Mouse (Mus musculus) megakaryocyte, adult 5-6 weeks (primary cell): ENCODE data around the gene Agpat3. TPM values are rescaled to one million over a fixed set of nuclear protein-coding genes. Genes with fewer than 3 reads are reported as not detected.
A peak's percentile ranks its signal among the peaks of the same experiment; 100 is the strongest.

Source experiments
- ATAC-seq: 2 replicates; pipeline ENCODE4 v1.8.0; 2016; ENCODE audit warnings: mild to moderate bottlenecking, inconsistent platforms; ENCODE audit not compliant: poor library complexity, severe bottlenecking
- total RNA-seq, 2 experiments: library from RNA; stranded (forward) in 1 of 2; stranded (reverse) in 1 of 2; fragments of 153-499, 151-499 nt in 1 of 2; fragments of 221-1000, 200-1000 nt in 1 of 2; gene quantifications; 2 replicates each; pipeline versions ENCODE4 v1.2.3 to v1.2.4; 2015 to 2017

The Agpat3 gene
- total RNA-seq, 2 experiments from 2014 or later = 2.4 to 2.8 TPM

DNA sequence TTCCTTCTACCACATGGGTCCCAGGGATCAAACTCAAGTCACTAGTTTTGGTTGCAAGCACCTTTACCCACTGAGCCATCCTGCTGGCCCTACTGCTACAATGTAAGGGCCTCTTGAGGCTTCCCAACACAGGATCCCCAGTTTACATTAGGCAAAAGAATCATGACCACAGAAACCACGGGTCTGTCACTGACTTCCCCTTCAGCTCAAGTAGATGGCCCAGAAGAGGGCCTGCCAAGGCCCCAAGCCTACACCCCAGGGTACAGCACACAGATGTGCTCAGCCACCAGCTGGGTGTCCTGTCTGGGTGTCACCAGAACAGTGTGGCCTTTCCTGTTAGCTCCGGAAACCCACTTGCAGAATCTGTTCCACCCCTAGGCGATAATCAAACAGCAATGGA lies 87.6 kb downstream of the Agpat3 start:
- ATAC-seq = peak; percentile 95

DNA sequence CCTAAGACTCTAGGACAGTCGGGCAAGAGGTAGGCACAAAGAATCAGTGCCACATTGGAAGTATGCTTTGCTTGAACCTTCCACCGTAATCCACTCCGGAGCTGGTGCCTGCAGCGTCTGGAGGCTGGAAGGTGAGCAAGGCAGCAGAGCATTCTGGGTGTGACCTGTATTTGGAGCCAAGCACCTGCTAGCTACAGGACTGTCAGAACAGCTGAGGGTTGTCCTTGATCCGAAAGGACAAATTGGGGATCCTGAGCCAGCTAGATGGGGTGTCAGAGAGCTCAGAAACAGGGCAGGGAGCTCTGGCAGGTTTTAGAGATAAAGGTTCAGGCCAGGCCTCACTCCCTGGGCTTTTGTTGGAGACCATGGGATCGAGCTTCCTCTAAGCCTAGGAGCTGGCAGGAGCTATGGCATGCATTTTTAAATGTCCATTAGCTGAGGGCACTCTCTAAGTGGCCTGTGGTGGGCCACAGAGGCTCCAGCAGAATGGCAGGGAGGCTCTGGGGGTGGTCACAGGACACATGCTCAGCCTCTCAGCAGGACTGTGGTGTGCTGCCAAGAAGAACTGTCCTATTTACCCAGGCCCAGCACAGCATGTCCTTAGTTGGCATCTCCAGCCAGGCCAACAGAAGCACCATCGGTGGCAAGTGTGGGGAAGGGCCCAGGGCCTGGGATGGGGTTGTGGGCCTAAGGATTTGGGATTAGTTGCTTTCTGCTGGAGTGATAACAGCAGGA lies 91.2 kb downstream of the Agpat3 start:
- ATAC-seq = no peak

DNA sequence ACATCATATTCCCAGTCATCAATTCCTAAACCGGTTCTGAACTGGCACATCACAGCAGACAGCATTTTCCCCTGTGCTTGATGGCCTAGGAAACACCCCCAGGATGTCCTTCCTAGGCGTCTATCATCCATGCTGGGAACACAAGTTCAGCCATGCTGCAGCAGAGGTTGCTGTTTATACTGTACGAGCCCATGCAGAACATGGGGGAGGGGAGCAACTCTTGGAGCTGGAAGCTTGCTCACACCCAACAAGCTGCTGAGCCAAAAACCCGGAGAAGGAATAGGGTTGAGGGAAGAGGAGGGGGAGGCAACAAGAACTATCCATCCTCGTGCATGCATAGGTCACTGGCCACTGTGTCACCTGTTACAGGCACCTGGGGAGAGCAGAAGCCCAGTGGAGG lies 92.0 kb downstream of the Agpat3 start:
- no peak for ATAC-seq

DNA sequence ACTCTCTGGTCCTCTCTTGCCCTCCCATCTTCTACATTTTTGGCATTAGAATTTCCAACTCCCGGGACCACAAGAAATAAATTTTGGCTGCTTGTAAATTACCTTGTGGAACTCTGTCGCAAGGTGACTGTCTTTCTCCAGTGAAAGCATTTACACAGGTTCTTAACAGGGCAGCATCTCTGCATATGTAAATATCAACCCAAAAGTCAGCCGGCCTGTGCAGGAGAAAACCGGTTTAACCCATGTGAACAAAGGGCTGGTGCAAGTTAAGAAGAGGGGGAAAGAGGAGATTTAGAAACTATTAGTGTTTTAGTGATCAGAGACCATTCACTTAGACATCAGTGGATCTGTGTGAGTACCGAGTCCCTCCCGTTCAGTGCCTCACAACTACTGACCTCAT lies 92.6 kb downstream of the Agpat3 start:
- no peak for ATAC-seq

DNA sequence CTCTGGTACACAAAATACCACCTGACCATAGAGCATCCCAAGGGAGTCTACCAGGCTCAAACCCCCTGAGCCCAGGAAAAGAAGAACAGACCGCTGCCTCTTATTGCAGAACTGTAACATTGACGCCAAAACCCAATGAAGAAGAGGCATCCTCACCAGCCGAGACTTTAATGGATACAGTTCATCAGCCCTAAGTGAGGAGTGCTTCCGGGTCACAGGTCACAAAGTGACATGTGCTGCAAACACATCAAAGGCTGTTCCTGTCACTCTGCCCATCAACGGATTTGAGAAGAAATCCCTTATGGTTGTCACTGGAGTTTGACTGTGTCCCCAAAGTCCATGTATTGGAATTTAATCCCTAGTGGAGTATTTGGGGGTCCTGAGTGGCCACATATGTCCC lies 93.1 kb downstream of the Agpat3 start:
- no peak for ATAC-seq

DNA sequence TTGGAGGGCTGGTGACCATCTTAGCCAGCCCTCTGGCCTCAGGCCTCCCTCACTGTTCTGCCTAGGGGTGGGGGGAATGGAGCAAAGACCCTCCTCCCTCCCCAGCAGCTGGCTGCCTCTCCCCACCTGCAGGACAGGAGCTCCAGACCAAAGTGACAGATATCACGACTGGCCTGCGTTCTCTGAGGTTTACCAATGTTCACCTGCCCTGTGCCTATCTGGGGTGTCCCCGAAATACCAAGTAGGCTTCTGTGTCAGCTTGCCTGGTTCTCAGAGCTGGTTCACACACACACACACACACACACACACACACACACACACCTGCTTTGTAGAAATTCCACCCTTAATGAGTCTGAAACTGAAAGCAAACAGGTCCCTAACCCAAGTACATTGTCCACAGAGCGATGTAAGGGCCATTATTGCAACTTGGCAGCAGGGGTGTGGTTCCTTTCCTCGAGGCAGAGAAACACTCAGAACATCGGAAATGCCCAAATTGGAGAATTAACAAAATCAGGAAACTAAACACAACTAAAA lies 94.1 kb downstream of the Agpat3 start:
- ATAC-seq = no peak

DNA sequence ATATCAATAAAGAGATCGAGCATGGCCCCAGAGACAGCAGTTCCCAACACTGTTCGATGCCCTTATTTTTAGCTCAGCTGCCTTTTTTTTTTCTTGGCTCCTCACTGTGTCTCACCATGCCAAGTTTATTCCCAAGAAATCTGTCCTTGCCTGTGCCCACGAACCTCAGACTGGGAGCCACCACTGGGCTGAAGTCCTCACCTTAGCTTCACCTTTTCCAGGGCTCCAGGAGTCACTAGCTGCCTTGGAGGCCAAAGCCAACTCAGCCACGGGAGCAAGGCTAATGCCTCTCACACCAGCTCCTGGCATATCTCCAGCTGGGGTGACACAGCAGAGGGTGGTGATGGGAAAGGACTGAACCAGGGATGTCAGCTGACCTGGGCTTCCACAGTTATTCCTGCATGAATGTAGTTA lies 96.6 kb downstream of the Agpat3 start:
- no peak for ATAC-seq

DNA sequence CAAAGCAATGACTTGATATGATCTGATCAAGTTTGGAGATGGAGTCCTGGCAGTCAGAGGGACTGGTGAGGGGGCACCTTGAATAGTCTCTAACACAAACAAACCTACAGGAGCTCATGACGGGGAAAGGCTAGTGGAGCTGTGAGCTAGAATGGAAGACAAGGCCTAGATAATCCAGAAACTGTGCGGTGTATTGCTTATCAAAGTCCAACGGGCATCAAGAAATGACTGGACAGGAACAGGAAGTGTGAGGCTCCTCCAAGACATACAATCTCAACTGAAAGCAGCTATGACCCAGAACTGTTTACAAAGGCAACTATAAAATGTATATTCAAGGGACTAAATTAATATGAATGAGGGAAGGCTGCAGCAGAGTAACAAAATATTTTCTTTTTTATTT lies 105.1 kb downstream of the Agpat3 start:
- ATAC-seq = no peak

DNA sequence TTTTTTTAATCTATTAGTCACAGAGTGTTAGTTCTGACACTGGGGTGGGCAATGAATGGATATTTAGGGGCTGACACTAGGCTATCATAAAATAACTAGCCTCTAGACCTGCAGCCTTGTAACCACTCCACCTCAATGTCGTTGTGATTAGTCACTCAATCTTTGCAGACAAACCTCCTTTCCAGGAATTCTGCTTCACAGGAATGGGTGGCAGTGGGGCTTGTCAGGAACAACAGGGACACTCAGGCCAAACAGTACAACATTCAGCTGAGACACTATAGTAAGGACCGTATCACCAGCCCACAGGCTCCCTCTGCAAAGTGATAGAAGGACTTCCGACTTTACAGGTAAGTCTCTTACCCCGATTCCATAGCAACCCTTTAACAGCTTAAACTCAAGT lies 105.6 kb downstream of the Agpat3 start:
- no peak for ATAC-seq

DNA sequence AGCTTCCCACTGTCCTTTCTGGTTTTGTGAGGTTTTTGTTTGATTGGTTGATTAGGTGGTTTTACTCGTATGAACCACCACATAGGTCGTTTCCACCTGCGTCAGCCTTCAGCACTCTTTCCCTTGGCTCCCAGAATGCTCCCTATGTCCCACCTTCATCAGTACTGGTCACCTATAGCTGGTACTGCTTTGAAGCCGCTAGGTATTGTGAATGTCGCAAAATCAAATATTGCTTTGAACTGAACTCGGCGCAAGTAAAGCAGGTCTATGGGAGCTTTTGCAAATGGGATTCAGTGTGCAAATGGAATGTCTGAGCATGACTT lies 107.1 kb downstream of the Agpat3 start:
- ATAC-seq = no peak

DNA sequence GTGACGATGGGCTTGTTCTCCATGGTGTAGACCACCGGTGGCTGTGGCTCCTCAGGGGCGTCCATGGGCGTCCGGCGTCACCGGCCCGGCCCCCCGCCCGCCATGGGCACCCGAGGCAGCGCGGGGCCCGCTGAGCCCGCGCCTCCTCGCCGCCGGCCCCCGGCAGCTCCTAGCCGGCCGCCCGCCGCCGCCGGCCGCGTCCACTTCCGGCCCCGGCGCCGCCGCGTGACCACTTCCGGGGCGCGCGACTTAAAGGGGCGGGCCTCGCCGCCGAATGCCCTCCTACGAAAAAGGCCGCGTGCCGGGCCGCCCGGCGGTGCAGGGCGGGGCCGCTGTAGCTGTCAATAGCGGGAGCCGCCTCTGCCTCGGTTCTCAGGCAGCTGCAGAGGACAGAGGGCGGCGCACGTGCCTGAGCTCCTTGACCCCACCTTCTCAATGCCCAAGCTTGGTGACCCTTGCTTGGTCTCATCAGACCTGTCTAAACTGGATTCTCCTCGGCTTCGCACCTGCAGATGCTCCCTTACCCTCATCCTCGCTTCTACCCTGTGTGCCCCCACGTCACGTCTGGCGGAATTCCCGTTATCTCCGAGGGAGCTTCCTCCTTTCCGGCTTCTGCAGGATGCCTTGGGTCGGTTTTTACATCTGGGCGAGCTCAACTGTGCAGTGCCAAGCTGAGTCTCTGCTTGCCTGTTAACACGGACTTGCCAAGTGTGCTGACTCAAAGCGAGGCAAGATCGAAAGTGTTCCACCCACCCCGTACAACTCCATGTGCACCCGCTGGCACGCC lies 107.7 kb downstream of the Agpat3 start, which contains the start of gene Trappc10:
Trappc10 (minus strand) TSS at position 204 of the 787 bp plus-strand sequence.
- peak; percentile 95 for ATAC-seq

DNA sequence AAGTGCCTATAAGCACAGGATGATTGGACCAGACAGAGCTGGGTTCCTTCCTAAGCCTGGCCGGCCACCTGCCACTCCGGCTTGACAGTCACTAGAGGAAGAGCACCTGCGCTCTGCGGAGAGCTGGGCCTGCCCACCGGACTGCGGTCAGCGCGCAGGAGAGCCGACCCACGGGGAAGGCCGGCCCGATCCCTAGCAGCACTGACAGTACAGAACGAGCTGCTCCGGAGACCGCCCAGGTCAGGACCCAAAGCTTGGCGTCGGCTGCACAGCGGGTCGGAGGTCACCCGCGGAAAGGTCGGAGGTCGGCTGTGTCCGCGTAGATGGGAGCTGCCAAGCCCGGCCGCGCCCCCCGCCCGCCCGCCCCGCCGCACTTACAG lies 108.2 kb downstream of the Agpat3 start:
- ATAC-seq = peak; percentile 47

DNA sequence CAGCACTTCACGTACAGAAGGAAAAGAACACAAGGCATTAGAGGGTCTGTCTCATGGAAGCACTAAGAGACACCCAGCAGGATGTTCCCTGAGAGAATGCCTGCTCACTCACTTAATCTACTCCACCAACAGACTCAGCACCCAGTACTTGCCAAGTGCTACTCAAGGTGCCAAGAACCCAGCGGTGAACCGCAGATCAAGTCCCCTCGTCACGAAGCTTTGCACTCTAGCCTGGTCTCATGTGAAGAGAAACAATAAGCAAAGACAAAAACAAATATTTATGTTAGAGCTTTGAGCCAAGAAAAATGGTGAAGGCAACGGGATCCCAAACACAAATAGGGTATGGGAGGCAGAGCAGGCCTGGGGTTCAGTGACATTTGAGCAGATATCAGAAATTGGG lies 113.4 kb downstream of the Agpat3 start:
- no peak for ATAC-seq

DNA sequence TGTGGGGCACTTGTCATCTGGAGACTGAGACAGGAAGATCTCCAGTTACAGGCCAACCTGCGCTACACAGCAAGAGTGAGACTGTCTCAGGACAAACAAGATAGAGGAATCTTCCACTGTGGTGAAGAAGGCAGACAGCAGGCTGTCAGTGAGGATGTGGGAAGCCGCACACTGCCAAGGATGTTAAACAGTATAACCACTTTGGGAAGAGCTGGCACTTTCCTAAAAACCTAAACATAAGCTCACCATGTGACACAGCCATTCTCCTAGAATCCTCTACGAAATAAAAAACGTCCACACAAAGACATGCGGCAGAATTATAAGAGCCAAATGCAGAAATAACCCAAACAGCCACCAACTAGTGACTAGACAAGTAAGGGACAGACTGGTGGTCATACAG lies 114.0 kb downstream of the Agpat3 start:
- ATAC-seq = no peak

DNA sequence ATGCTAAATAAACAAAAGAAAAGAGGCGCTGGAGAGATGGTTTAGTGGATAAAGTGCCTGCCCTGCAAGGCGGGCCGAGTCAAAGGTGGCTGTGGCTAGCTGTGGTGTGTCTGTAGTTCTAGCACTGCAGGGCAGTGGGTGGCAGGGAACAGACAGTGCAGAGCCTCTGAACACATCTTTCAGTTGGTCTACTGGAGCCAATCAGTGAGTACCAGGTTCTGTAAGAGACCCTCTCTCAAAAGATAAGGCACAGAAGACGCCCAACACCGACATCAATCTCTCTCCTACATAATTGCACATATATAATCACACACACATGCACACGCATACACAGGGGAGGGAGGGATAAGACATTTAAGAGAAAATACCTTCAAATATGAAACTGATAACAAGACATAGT lies 114.5 kb downstream of the Agpat3 start:
- no peak for ATAC-seq

DNA sequence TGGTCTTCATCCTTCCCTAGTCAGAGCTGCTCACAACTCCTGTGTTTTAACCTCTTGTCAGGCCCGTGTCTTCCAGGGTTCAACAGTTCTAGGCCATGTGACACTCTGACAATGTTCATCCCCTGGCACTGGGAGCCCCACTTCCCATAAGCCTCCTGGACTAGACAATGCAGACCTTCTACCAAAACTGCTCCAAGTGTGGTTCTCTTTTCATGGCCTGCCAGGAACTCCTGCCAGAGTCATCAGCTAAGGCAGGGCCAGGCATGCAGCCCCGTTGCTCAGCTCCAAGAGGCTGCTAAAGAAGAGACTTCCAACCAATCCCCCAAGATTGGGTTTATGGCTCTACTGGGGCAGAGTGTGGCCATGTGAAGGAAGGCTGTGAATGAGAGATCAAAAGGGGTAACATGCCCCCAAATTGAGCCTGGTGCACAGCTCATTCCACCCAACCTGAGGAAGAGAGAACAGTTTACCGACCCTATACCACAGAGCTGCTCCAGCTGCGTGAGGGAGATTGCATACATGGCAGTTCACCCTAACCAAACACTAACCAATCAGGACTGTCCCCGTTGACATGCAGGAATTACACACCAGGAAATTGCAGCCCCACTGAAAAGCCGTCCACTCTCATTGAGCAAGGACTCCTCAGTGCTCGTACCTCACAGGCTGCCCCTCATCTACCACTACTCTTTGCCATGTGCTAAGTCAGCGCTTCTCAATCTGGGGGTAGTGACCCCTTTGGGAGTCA lies 115.2 kb downstream of the Agpat3 start:
- ATAC-seq = peak; percentile 87

DNA sequence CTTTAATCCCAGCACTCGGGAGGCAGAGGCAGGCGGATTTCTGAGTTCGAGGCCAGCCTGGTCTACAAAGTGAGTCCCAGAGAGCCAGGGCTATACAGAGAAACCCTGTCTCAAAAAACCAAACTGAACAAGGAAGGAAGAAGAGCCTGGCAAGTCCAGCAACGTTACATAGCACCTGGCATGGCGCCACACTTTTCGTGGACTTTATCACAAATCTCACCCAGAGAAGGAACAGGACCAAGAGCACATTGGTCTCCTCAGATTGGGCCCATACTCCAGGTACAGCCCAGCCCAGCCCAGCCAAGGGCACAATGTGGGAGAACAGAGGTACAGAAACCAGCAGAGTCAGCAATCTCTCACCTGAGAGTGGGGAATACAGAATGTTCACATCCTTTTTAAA lies 118.5 kb downstream of the Agpat3 start:
- no peak for ATAC-seq

DNA sequence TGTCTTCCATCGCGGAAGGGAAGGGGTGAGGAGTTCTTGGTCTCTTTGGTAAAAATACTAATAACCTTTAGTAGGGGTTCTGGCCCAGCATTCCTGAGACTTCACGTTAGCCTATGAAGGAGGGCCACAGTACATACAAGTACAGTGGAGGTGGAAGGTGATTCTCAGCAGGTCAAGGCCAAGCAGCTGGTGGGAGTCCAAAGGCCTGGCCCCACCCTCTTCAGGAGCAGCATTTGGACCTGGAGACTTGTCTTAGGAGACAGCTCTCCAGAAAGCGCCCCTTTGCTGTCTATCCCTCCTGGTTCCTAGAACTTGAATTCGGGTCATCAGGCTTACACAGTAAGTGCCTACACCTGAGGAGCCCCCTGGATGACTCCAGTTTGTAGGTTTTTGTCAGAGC lies 119.1 kb downstream of the Agpat3 start:
- ATAC-seq = no peak

DNA sequence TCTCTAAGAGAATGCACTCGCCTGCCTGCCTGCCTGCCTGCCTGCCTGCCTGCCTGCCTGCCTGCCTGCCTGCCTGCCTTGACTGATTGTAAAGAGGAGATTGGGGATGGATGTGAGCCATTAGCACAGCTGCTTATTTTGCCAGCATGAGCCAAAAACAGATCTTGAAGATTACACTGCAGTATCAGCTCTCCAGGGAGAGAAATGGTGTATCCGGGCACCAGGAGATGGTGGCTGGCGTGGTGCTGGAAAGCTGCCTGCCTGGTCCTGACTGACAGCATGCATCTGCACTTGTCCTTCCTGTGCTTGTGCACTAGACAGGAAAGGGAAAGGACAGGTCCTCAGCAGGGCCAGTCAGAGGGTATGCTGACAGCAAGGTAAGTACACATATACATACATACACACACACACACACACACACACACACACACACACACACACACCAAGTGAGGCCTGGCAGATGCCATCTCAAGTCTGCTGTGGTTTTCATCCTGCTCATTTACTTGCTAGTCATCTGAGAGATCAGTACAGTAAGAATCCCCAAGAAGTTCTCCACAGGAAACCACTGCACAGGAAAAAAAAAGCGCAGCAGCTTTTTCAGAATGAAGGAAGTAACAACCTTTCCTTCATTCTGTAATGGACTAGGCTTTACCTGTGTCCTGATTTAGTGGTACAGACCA lies 119.8 kb downstream of the Agpat3 start:
- ATAC-seq = no peak

DNA sequence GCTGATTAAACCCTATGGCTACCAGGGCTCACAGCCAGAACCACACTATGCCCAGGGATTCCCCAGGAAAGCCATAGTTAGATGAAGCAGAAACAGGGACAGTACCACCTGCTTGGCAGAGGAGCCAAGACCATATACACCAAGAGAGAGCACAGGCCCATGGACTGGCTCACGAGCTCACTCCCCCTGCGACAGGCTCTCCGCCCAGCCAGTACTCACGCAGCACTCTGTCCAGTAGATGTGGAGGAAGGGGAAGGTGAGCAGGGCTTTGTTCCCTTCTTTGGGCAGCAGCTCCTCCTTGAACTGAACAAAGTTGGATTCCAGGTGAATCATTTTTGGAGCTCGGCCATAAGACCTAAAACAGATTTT lies 123.7 kb downstream of the Agpat3 start:
- ATAC-seq = no peak
